Mouse (Mus musculus) kidney, adult 2 months (tissue): ENCODE measurements around the gene Asxl1.

ENCODE experiments used
- CTCF ChIP-seq: fragments of 200-500 bp; conservative IDR thresholded peaks from 2 replicates; pipeline ENCODE4 v1.5.1; 2011; ENCODE audit warnings: low read depth, mild to moderate bottlenecking, control low read depth, low read length, moderate library complexity, mixed read lengths; ENCODE audit not compliant: insufficient read depth, insufficient read length
- POLR2A ChIP-seq: fragments of 200-500 bp; IDR thresholded peaks from one replicate; pipeline ENCODE4 v1.6.1; 2011; ENCODE audit warnings: low read depth, low read length, control low read depth

DNA sequence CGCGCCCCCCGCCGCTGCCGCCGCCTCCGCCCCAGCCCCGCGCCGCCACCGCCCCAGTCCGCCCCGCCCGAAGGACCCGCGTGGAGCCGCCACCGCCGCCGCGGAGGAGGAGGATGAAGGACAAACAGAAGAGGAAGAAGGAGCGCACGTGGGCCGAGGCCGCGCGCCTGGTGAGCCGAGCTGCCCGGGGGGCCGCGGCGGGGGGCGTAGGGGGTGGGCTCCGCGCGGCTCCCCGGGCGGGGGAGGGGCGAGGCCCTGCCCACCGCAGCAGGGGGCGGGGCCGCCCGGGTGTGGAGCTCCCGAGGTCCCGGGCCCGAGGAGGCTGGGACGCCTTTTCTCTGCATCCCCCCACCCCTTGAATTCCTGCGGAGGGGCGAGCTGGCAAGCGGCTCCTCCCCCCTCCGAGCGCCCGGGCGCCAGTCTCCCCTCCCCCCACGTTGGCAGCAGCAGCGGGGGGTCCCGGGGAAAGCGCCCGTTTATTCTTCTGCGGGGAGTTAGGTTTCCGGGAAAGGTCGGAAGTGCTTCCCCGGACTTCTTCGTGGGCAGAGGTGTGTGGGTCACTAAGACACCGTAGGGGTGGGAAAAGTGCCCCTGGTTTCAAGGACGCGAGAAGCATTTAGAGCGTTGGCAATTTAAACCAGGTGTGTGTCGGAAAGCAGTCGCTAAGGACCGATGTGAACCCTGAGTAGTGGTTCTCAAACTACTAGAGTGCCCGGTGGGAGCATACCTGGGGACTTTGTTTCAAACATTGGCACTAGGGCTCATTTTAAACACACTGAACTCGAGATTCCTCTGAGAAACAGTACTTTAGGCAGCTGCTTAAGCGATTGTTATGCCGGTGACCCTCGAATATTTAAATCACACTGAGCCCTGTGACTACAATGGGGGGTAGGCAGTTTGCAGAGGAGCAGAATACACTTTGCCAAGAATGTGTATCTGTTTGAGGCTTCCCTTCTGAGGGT is 873 bp downstream of the Asxl1 start:
- TF ChIP-seq POLR2A (no peak), CTCF (no peak)
